Mouse (Mus musculus) lung, embryonic 15.5 days (tissue): Measurements from ENCODE around the gene Slit1. TPM values are rescaled to one million over a fixed set of nuclear protein-coding genes. Genes with fewer than 3 reads are reported as not detected.

ENCODE experiments used
- ATAC-seq: fragments of 200-750 bp; cut with Nextera tagmentation; 2 replicates; pipeline ENCODE4 v1.8.0; 2017; ENCODE audit warnings: moderate number of reproducible peaks, borderline replicate concordance; ENCODE audit not compliant: low FRiP score, low TSS enrichment; ENCODE audit errors: extremely low read depth
- H3K27ac ChIP-seq: fragments of 300-500 bp; sonication (generic); 2 replicates; pipeline ENCODE4 v1.5.1; 2015; ENCODE audit warnings: moderate library complexity, mild to moderate bottlenecking, inconsistent platforms
- H3K27me3 ChIP-seq: fragments of 300-500 bp; sonication (generic); 2 replicates; pipeline ENCODE4 v1.6.1; 2015; ENCODE audit warnings: inconsistent platforms
- H3K36me3 ChIP-seq: fragments of 300-500 bp; sonication (generic); 2 replicates; pipeline ENCODE4 v1.6.1; 2015; ENCODE audit warnings: inconsistent platforms
- H3K4me1 ChIP-seq: fragments of 300-500 bp; sonication (generic); 2 replicates; pipeline ENCODE4 v1.6.1; 2015; ENCODE audit warnings: inconsistent platforms
- H3K4me2 ChIP-seq: fragments of 300-500 bp; sonication (generic); 2 replicates; pipeline ENCODE4 v1.6.1; 2015; ENCODE audit warnings: inconsistent platforms, mild to moderate bottlenecking, moderate library complexity
- H3K4me3 ChIP-seq: fragments of 300-500 bp; sonication (generic); 2 replicates; pipeline ENCODE4 v1.5.1; 2015; ENCODE audit warnings: mild to moderate bottlenecking, inconsistent platforms
- H3K9ac ChIP-seq: fragments of 300-500 bp; sonication (generic); 2 replicates; pipeline ENCODE4 v1.6.1; 2015; ENCODE audit warnings: inconsistent platforms
- H3K9me3 ChIP-seq: fragments of 300-500 bp; sonication (generic); 2 replicates; pipeline ENCODE4 v1.6.1; 2016; ENCODE audit warnings: inconsistent platforms
- WGBS: fragments of 180-500 bp; shearing (Covaris S2); methylation state at CpG from one replicate; pipeline ENCODE4 v1.1.7; 2015; 5-methylcytosine and 5-hydroxymethylcytosine counted together
- polyA plus RNA-seq: library from polyadenylated mRNA; unstranded; fragments of >200 nt; fragmentation: Nextera tagmentation; extraction: Ambion mirVana; gene quantifications from 2 replicates; pipeline ENCODE4 v1.2.1, GENCODE M21; 2015

Slit1 gene
- polyA plus RNA-seq, 1 experiment from 2014 or later, result 0.42 TPM

- Histone ChIP-seq H3K9ac (no peak overlapping the region), H3K9me3 (no peaks in the 10 kb centered on the region), H3K4me1 (no peaks in the 10 kb centered on the region), H3K4me3 (no peak overlapping the region), H3K27ac (no peak overlapping the region), H3K36me3 (no peaks in the 10 kb centered on the region), H3K27me3 (no peaks in the 10 kb centered on the region), H3K4me2 (no peak overlapping the region)
- no peak for ATAC-seq
- 65% methylated on average over 1 of the region's 1 CpGs for WGBS
Observed at GRCm38 (mm10) chr19:41683951-41684350, 59.5 kb downstream of the Slit1 start.

GRCm38 (mm10) chr19:41680267-41680666, 63.2 kb downstream of the Slit1 start:
- no peaks in the 10 kb centered on the region for H3K9me3 ChIP-seq
- no peak for ATAC-seq

GRCm38 (mm10) chr19:41679028-41679427, 64.4 kb downstream of the Slit1 start:
- Histone ChIP-seq H3K27me3 (0 out of 2 replicates have a peak, but pooled peaks cover 3% of the 10 kb centered on the region), H3K4me1 (no peaks in the 10 kb centered on the region), H3K36me3 (no peaks in the 10 kb centered on the region), H3K27ac (no peak overlapping the region), H3K9ac (no peak overlapping the region), H3K4me2 (no peak overlapping the region), H3K9me3 (no peaks in the 10 kb centered on the region), H3K4me3 (no peak overlapping the region)
- ATAC-seq, result no peak
- WGBS, result 15% methylated on average over 15 of the region's 15 CpGs

More at GRCm38 (mm10) chr19:41680267-41680666, 63.2 kb downstream of the Slit1 start:
- Histone ChIP-seq H3K36me3 (no peaks in the 10 kb centered on the region), H3K27me3 (0 out of 2 replicates have a peak, but pooled peaks cover 3% of the 10 kb centered on the region), H3K4me3 (no peak overlapping the region), H3K4me1 (no peaks in the 10 kb centered on the region), H3K9ac (no peak overlapping the region), H3K4me2 (no peak overlapping the region), H3K27ac (no peak overlapping the region)
- WGBS, result 69% methylated on average over 1 of the region's 1 CpGs

- H3K4me2 ChIP-seq, result no peak overlapping the region
- WGBS, result 43% methylated on average over 4 of the region's 4 CpGs
Observed at GRCm38 (mm10) chr19:41677575-41677974, 65.9 kb downstream of the Slit1 start.

GRCm38 (mm10) chr19:41675583-41675982, 67.9 kb downstream of the Slit1 start:
- Histone ChIP-seq H3K36me3 (no peaks in the 10 kb centered on the region), H3K4me2 (no peak overlapping the region), H3K9ac (no peak overlapping the region), H3K4me1 (no peaks in the 10 kb centered on the region), H3K27ac (no peak overlapping the region), H3K27me3 (0 out of 2 replicates have a peak, but pooled peaks cover 3% of the 10 kb centered on the region), H3K4me3 (no peak overlapping the region), H3K9me3 (no peaks in the 10 kb centered on the region)
- WGBS, result 45% methylated on average over 8 of the region's 8 CpGs
- no peak for ATAC-seq

More at GRCm38 (mm10) chr19:41677575-41677974, 65.9 kb downstream of the Slit1 start:
- no peak overlapping the region for H3K9ac ChIP-seq
- H3K27ac ChIP-seq, result no peak overlapping the region
- H3K27me3 ChIP-seq, result 0 out of 2 replicates have a peak, but pooled peaks cover 3% of the 10 kb centered on the region
- H3K4me1 ChIP-seq, result no peaks in the 10 kb centered on the region
- ATAC-seq, result no peak
- no peak overlapping the region for H3K4me3 ChIP-seq
- H3K9me3 ChIP-seq, result no peaks in the 10 kb centered on the region
- no peaks in the 10 kb centered on the region for H3K36me3 ChIP-seq

GRCm38 (mm10) chr19:41674366-41674765, 69.1 kb downstream of the Slit1 start:
- WGBS, result 64% methylated on average over 4 of the region's 4 CpGs
- Histone ChIP-seq H3K4me2 (no peak overlapping the region), H3K9ac (no peak overlapping the region), H3K4me3 (no peak overlapping the region), H3K27ac (no peak overlapping the region), H3K36me3 (no peaks in the 10 kb centered on the region), H3K9me3 (no peaks in the 10 kb centered on the region), H3K27me3 (0 out of 2 replicates have a peak, but pooled peaks cover 3% of the 10 kb centered on the region), H3K4me1 (no peaks in the 10 kb centered on the region)
- ATAC-seq, result no peak

- Histone ChIP-seq H3K4me2 (no peak overlapping the region), H3K4me3 (no peak overlapping the region), H3K27me3 (0 out of 2 replicates have a peak, but pooled peaks cover 3% of the 10 kb centered on the region), H3K9me3 (no peaks in the 10 kb centered on the region), H3K36me3 (no peaks in the 10 kb centered on the region), H3K9ac (no peak overlapping the region), H3K27ac (no peak overlapping the region), H3K4me1 (no peaks in the 10 kb centered on the region)
- WGBS, result 60% methylated on average over 4 of the region's 4 CpGs
- no peak for ATAC-seq
Observed at GRCm38 (mm10) chr19:41672836-41673235, 70.6 kb downstream of the Slit1 start.

GRCm38 (mm10) chr19:41670931-41671330, 72.5 kb downstream of the Slit1 start:
- no peak overlapping the region for H3K27ac ChIP-seq
- no peaks in the 10 kb centered on the region for H3K4me1 ChIP-seq
- no peak overlapping the region for H3K4me2 ChIP-seq
- no peaks in the 10 kb centered on the region for H3K36me3 ChIP-seq
- ATAC-seq, result no peak
- H3K4me3 ChIP-seq, result no peak overlapping the region
- peaks cover 13% of the 10 kb centered on the region for H3K27me3 ChIP-seq
- no peak overlapping the region for H3K9ac ChIP-seq
- H3K9me3 ChIP-seq, result no peaks in the 10 kb centered on the region
- 60% methylated on average over 7 of the region's 7 CpGs for WGBS

GRCm38 (mm10) chr19:41670473-41670872, 73.0 kb downstream of the Slit1 start:
- Histone ChIP-seq H3K4me1 (no peaks in the 10 kb centered on the region), H3K9me3 (no peaks in the 10 kb centered on the region), H3K36me3 (no peaks in the 10 kb centered on the region), H3K4me3 (no peak overlapping the region), H3K27ac (no peak overlapping the region), H3K4me2 (no peak overlapping the region), H3K27me3 (peaks cover 18% of the 10 kb centered on the region), H3K9ac (no peak overlapping the region)
- ATAC-seq, result no peak
- 24% methylated on average over 5 of the region's 5 CpGs for WGBS

- H3K27ac ChIP-seq, result no peak overlapping the region
- no peaks in the 10 kb centered on the region for H3K9me3 ChIP-seq
- H3K4me1 ChIP-seq, result no peaks in the 10 kb centered on the region
- ATAC-seq, result no peak
- peaks cover 23% of the 10 kb centered on the region for H3K27me3 ChIP-seq
- 21% methylated on average over 12 of the region's 12 CpGs for WGBS
- H3K9ac ChIP-seq, result no peak overlapping the region
- no peak overlapping the region for H3K4me2 ChIP-seq
- H3K4me3 ChIP-seq, result no peak overlapping the region
- no peaks in the 10 kb centered on the region for H3K36me3 ChIP-seq
Observed at GRCm38 (mm10) chr19:41669747-41670342, 73.6 kb downstream of the Slit1 start.

GRCm38 (mm10) chr19:41667591-41667990, 75.9 kb downstream of the Slit1 start:
- Histone ChIP-seq H3K9ac (no peak overlapping the region), H3K4me1 (no peaks in the 10 kb centered on the region), H3K4me2 (no peak overlapping the region), H3K4me3 (no peak overlapping the region), H3K27ac (no peak overlapping the region), H3K9me3 (no peaks in the 10 kb centered on the region), H3K36me3 (no peaks in the 10 kb centered on the region), H3K27me3 (peaks cover 44% of the 10 kb centered on the region)
- 15% methylated on average over 6 of the region's 6 CpGs for WGBS
- ATAC-seq, result no peak

- no peak overlapping the region for H3K9ac ChIP-seq
- no peak overlapping the region for H3K27ac ChIP-seq
- H3K4me1 ChIP-seq, result no peaks in the 10 kb centered on the region
- H3K4me3 ChIP-seq, result no peak overlapping the region
- H3K9me3 ChIP-seq, result no peaks in the 10 kb centered on the region
- H3K36me3 ChIP-seq, result no peaks in the 10 kb centered on the region
- H3K4me2 ChIP-seq, result no peak overlapping the region
- WGBS, result 35% methylated on average over 4 of the region's 4 CpGs
- no peak for ATAC-seq
- H3K27me3 ChIP-seq, result peaks cover 44% of the 10 kb centered on the region
Observed at GRCm38 (mm10) chr19:41665941-41666340, 77.5 kb downstream of the Slit1 start.
